Mouse (Mus musculus) hindbrain, embryonic 13.5 days (tissue): ENCODE data around the gene Exph5. TPM values are rescaled to one million over a fixed set of nuclear protein-coding genes. Genes with fewer than 3 reads are reported as not detected.

Source experiments
- ATAC-seq: fragments of 200-750 bp; cut with Nextera tagmentation; 2 replicates; pipeline ENCODE4 v1.8.0; 2017; ENCODE audit warnings: moderate TSS enrichment; ENCODE audit not compliant: low FRiP score
- H3K27ac ChIP-seq: fragments of 300-500 bp; sonication (generic); 2 replicates; pipeline ENCODE4 v1.5.1; 2015; ENCODE audit warnings: inconsistent platforms, mild to moderate bottlenecking, moderate library complexity
- H3K27me3 ChIP-seq: fragments of 300-500 bp; sonication (generic); 2 replicates; pipeline ENCODE4 v1.6.1; 2015; ENCODE audit warnings: mild to moderate bottlenecking, inconsistent platforms
- H3K36me3 ChIP-seq: fragments of 300-500 bp; sonication (generic); 2 replicates; pipeline ENCODE4 v1.6.1; 2015; ENCODE audit warnings: mild to moderate bottlenecking, inconsistent platforms
- H3K4me1 ChIP-seq: fragments of 300-500 bp; sonication (generic); replicated peaks from 2 replicates; pipeline ENCODE4 v1.6.1; 2015; ENCODE audit warnings: inconsistent platforms
- H3K4me2 ChIP-seq: fragments of 300-500 bp; sonication (generic); 2 replicates; pipeline ENCODE4 v1.6.1; 2015; ENCODE audit warnings: inconsistent platforms, mild to moderate bottlenecking, moderate library complexity
- H3K4me3 ChIP-seq: fragments of 300-500 bp; sonication (generic); 2 replicates; pipeline ENCODE4 v1.5.1; 2015; ENCODE audit warnings: mild to moderate bottlenecking, inconsistent platforms
- H3K9ac ChIP-seq: fragments of 300-500 bp; sonication (generic); 2 replicates; pipeline ENCODE4 v1.6.1; 2015; ENCODE audit warnings: mild to moderate bottlenecking, inconsistent platforms
- H3K9me3 ChIP-seq: fragments of 300-500 bp; sonication (generic); 2 replicates; pipeline ENCODE4 v1.6.1; 2016; ENCODE audit warnings: inconsistent platforms
- WGBS: fragments of 180-500 bp; shearing (Covaris S2); methylation state at CpG from one replicate; pipeline ENCODE4 v1.1.7; 2015; 5-methylcytosine and 5-hydroxymethylcytosine counted together
- polyA plus RNA-seq: library from polyadenylated mRNA; unstranded; fragments of >200 nt; fragmentation: Nextera tagmentation; extraction: Ambion mirVana; gene quantifications from 2 replicates; pipeline ENCODE4 v1.2.1, GENCODE M21; 2015

Gene Exph5
- polyA plus RNA-seq, 1 experiment from 2014 or later: 0.06 TPM

DNA sequence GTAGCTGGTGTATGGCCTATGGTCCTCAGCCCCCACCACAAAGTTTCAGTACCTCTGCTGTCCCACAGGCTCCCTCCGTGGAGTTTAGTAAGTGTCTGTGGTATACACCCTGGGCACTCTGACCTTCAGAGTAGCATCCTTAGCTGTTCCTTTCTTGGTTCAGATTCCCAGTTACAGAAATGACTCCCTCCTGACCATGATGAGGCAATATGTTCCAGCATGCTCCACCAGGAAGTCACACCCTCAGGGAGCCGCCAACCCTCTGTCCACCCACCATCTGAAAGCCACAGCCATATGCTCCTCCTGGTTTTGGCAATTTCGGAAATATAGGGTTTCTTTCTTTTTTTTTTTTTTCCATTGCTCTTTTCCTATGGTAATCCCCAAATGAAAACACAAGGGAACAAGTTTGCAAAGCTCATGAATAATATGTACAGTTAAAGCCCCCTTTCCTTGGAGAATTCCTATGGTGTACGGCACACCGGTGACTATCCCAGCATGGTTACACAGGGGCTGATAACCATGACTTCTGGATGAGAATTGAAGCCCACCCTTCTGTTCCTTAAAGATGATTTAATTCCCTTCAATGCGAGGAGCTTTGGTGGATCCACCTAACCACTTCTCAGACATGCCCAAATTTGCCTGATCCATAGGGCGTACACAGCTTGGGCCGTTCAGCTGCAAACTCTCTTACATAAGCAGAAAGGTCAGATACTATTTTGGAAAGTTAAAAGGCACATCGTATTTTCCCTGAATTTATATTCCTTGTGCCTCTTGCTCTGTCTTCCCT is 43.4 kb downstream of the Exph5 start:
- Histone ChIP-seq H3K9ac (no peak overlapping the region), H3K4me3 (no peak overlapping the region), H3K4me1 (peaks cover 10% of the 10 kb centered on the region), H3K9me3 (0 out of 2 replicates have a peak, but pooled peaks cover 2% of the 10 kb centered on the region), H3K36me3 (no peaks in the 10 kb centered on the region), H3K4me2 (no peak overlapping the region), H3K27ac (no peak overlapping the region), H3K27me3 (0 out of 2 replicates have a peak, but pooled peaks cover 5% of the 10 kb centered on the region)
- WGBS: 91% methylated on average over 9 of the region's 9 CpGs
- ATAC-seq: no peak

DNA sequence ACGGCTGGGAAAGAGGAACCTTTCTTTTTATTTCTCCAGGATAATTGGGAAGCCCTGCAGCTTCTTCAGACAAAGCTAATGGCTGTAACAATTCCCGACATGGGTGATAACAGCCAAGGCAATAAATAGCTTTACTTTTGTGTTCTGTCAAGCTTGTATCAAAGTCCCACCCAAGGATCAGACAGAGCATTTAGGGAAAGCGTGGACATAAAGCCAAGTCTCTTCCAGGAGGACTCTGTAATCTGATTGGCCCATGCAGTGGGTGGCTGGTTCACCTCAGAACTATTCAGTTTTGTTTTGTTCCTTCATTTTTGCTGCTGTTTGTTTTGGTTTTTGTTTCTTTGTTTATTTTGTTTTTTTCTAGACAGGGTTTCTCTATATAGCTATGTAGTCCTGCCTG is 44.3 kb downstream of the Exph5 start:
- Histone ChIP-seq H3K27ac (no peak overlapping the region), H3K9me3 (0 out of 2 replicates have a peak, but pooled peaks cover 5% of the 10 kb centered on the region), H3K4me3 (no peak overlapping the region), H3K9ac (no peak overlapping the region), H3K4me2 (no peak overlapping the region), H3K27me3 (0 out of 2 replicates have a peak, but pooled peaks cover 5% of the 10 kb centered on the region), H3K4me1 (peaks cover 6% of the 10 kb centered on the region), H3K36me3 (no peaks in the 10 kb centered on the region)
- WGBS: 66% methylated on average over 3 of the region's 3 CpGs
- no peak for ATAC-seq

DNA sequence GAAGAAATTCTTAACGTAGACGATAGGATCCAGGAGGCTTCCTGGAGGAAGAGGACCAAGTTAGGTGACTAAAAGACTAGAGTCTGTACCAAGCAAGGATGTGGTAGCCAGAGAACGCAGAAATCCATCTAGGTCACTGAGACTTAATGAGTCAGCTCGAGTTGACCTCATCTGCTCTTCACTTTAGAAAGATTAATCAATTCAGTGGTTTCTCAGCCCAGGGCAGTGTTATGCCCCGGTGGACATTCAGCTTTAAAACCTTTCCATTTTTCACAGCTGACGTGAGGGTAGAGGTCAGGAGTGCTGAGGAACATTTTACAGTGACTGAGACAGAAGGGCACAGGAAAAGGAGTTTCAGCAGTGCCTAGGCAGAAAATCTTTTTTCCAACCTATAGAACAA is 44.9 kb downstream of the Exph5 start:
- 65% methylated on average over 6 of the region's 6 CpGs for WGBS
- H3K36me3 ChIP-seq: no peaks in the 10 kb centered on the region
- H3K9me3 ChIP-seq: 0 out of 2 replicates have a peak, but pooled peaks cover 5% of the 10 kb centered on the region
- ATAC-seq: no peak
- no peaks in the 10 kb centered on the region for H3K4me1 ChIP-seq
- H3K27me3 ChIP-seq: 0 out of 2 replicates have a peak, but pooled peaks cover 5% of the 10 kb centered on the region
- no peak overlapping the region for H3K9ac ChIP-seq
- no peak overlapping the region for H3K4me2 ChIP-seq
- no peak overlapping the region for H3K4me3 ChIP-seq
- H3K27ac ChIP-seq: no peak overlapping the region

DNA sequence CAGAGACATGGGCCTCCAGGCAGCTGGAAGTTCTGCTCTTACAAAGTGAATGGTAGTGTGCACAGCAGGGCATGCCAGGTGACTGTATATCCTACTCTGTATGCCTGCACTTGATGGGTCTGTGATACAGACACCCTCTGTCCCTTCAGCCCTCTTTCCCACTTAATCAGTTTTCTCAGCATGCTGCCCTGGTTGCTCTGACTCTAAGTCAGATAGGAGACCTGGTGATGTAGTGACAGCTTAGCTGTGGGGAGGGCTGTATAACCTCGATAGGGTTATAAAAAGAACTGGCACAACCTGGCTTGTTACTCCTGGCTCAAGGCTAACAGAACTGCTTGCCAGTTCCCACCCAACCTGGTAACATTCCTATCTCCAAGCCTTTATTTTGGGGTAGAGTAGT is 47.7 kb downstream of the Exph5 start:
- ATAC-seq: no peak
- no peaks in the 10 kb centered on the region for H3K27me3 ChIP-seq
- no peak overlapping the region for H3K4me2 ChIP-seq
- no peak overlapping the region for H3K4me3 ChIP-seq
- no peaks in the 10 kb centered on the region for H3K36me3 ChIP-seq
- H3K9me3 ChIP-seq: 0 out of 2 replicates have a peak, but pooled peaks cover 5% of the 10 kb centered on the region
- no peak overlapping the region for H3K9ac ChIP-seq
- H3K27ac ChIP-seq: no peak overlapping the region
- H3K4me1 ChIP-seq: no peaks in the 10 kb centered on the region
- 93% methylated on average over 1 of the region's 1 CpGs for WGBS

DNA sequence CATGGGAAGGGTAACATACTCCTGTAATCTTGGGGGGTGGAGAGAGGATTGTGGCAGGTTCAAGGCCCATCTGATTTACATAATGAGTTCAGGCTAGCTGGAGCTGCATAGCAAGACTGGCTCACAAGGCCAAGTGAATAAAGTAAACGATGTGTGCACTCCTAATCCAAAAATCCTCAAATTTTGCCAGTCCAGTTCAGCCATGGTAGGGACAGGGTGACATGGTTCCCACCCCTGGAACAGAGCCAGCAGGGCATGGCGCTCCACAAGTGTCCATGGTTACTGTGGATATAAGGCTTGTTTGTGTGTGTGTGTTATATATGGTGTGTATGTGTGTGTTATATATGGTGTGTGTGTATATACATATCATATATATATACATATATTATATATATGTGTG is 48.9 kb downstream of the Exph5 start:
- H3K4me2 ChIP-seq: no peak overlapping the region
- WGBS: 98% methylated on average over 2 of the region's 2 CpGs
- no peaks in the 10 kb centered on the region for H3K36me3 ChIP-seq
- no peaks in the 10 kb centered on the region for H3K4me1 ChIP-seq
- no peak overlapping the region for H3K9ac ChIP-seq
- 0 out of 2 replicates have a peak, but pooled peaks cover 5% of the 10 kb centered on the region for H3K9me3 ChIP-seq
- no peak for ATAC-seq
- H3K4me3 ChIP-seq: no peak overlapping the region
- no peak overlapping the region for H3K27ac ChIP-seq
- H3K27me3 ChIP-seq: no peaks in the 10 kb centered on the region

DNA sequence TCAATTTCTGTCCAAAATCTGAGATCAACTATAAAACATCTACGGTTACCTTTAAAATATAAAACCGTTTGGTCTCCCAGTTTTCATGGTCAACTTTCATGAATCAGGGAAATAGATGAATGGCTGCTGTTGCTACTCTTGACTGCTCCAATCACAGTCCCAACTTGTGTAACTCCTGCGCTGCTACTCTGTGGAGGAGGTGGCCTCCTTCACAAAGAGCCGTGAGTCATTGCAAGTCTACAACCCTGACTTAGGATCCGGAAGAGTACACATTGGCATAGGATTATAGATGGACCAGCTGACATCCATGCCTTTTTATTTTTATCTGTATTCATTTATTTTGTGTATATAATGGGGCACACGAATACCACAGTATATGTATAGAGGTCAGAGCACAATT is 50.4 kb downstream of the Exph5 start:
- no peaks in the 10 kb centered on the region for H3K4me1 ChIP-seq
- no peaks in the 10 kb centered on the region for H3K36me3 ChIP-seq
- no peak overlapping the region for H3K4me2 ChIP-seq
- H3K9ac ChIP-seq: no peak overlapping the region
- H3K9me3 ChIP-seq: 0 out of 2 replicates have a peak, but pooled peaks cover 5% of the 10 kb centered on the region
- no peaks in the 10 kb centered on the region for H3K27me3 ChIP-seq
- no peak overlapping the region for H3K27ac ChIP-seq
- ATAC-seq: no peak
- H3K4me3 ChIP-seq: no peak overlapping the region
- 93% methylated on average over 6 of the region's 6 CpGs for WGBS

DNA sequence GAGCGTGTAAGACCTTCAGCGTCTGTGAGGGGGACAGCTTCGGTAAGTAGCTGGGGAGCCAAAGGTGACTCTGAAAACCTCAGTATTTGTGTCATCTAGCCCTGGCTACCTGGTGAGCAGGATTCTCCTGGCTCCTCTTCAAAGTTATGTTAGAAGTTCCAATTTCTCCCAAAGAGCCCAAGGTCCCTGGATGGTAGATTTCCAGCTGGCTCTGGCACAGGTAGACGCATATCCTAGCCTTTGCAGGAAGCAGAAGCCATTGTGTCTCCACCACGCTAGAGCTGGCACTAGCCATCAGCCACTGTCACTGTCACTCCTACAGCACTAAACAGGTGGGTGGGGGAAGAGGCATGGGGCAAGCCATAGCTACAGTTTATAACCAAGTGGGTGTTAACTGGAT is 51.7 kb downstream of the Exph5 start:
- 92% methylated on average over 5 of the region's 5 CpGs for WGBS
- H3K4me3 ChIP-seq: no peak overlapping the region
- H3K4me2 ChIP-seq: no peak overlapping the region
- H3K27ac ChIP-seq: no peak overlapping the region
- ATAC-seq: no peak
- 0 out of 2 replicates have a peak, but pooled peaks cover 5% of the 10 kb centered on the region for H3K9me3 ChIP-seq
- no peaks in the 10 kb centered on the region for H3K27me3 ChIP-seq
- no peak overlapping the region for H3K9ac ChIP-seq
- no peaks in the 10 kb centered on the region for H3K4me1 ChIP-seq
- H3K36me3 ChIP-seq: no peaks in the 10 kb centered on the region

DNA sequence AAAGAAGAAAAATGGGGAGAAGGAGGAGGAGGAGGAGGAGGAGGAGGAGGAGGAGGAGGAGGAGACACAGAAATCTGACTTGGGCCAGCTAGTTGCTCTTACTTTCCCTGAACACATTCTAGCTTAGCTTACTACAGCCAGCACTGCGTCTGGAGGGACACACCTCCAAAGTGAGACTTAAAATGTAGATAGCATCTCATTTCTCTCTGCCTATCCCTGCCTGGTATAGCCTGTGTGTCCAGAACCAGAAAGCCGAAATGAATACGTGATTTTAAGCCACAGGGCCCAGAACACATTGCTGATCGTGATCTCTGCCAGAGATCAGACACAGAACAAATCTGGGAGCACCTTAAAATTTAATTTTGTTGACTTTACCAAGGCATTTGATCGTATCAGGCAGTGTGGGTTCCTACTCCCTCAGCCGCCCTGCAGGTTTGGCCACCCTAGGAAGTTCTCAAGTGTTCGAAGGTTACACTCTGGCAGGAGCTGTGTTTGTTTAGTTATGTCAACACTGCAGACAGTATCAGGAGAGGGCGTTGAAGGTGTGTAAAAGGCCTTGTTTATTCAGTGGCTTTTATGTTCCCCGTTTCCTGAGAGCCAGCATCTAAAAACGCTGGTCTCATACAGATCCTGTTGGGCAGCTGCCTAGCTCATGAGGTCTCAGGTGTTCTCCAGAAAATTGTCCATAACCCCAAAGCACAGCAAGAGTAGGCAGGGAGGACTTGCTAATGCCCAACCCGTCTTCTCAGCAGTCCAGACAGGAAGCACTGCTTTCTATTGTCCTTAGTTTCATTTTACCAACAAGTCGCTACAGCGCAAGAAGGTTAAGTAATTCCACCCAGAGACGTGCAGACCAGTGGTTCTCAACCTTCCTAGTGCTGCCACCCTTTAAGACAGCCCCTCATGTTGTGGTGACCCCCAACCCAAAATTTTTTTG is 55.0 kb downstream of the Exph5 start:
- 78% methylated on average over 14 of the region's 14 CpGs for WGBS
- H3K9ac ChIP-seq: no peak overlapping the region
- no peaks in the 10 kb centered on the region for H3K27me3 ChIP-seq
- H3K36me3 ChIP-seq: no peaks in the 10 kb centered on the region
- no peaks in the 10 kb centered on the region for H3K4me1 ChIP-seq
- no peak overlapping the region for H3K4me2 ChIP-seq
- no peak overlapping the region for H3K27ac ChIP-seq
- H3K4me3 ChIP-seq: no peak overlapping the region
- ATAC-seq: no peak
- H3K9me3 ChIP-seq: no peaks in the 10 kb centered on the region

DNA sequence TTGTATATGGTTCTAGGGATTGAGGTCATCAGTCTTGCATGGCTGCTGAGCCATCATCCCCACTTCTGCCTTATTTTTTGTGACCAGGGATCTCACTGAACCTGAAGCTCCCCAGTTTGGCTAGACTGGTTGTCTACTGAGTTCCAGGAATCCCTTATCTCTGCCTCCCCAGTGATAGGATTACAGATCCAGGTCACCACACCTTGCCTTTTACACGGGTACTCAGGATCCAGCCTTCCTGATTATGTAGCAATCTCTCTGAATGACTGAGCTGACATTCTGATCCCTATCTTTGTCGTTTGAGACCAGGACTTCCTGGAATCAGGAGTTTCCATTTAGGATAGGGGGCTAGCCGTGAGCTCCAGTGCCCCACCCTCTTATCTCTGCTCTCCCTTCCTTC is 69.9 kb downstream of the Exph5 start:
- Histone ChIP-seq H3K36me3 (no peaks in the 10 kb centered on the region), H3K27ac (no peak overlapping the region), H3K4me1 (no peaks in the 10 kb centered on the region), H3K4me3 (no peak overlapping the region), H3K9me3 (no peaks in the 10 kb centered on the region), H3K4me2 (no peak overlapping the region), H3K27me3 (no peaks in the 10 kb centered on the region), H3K9ac (no peak overlapping the region)
- no peak for ATAC-seq
- WGBS: 71% methylated on average over 3 of the region's 3 CpGs

DNA sequence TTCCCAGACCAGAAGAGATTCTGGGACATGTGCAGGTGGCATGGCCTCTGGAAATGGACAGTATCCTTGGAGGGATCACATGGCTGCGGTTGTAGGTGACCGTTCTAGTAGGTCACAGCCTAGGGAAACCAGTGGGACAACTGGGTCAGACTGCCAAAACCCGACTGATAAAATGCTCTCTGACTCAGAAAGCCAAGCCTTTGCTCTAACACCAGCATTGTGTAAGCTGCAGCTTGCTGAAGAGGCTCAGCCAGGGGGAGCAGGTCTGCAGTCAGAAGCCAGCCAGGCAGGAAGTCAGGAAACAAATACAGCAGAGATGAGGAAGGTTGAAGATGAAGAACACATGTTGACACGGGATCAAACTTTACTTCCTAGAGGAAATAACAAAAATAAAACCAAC is 74.4 kb downstream of the Exph5 start:
- H3K27ac ChIP-seq: no peak overlapping the region
- no peak overlapping the region for H3K4me3 ChIP-seq
- ATAC-seq: no peak
- H3K27me3 ChIP-seq: no peaks in the 10 kb centered on the region
- no peaks in the 10 kb centered on the region for H3K9me3 ChIP-seq
- no peaks in the 10 kb centered on the region for H3K36me3 ChIP-seq
- 84% methylated on average over 4 of the region's 4 CpGs for WGBS
- H3K4me1 ChIP-seq: no peaks in the 10 kb centered on the region
- H3K4me2 ChIP-seq: no peak overlapping the region
- H3K9ac ChIP-seq: no peak overlapping the region

DNA sequence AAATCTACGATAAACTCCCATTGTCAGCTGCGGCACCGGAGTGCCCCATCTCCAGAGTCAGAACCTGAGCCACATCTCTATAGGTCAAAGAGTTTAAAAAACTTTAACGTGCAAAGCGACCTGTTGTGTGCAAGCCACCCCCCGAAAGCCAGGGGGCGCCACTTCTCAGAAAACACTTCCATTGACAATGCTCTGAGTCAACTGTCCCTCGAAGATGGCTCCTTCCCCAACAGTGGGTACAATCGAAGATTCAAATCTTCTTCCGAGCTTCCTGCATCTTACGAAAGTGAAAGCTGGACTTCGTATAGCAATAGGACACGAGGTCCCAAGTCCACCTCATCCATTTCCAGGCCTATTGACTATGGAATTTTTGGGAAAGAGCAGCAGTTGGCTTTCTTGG is 75.3 kb downstream of the Exph5 start:
- H3K27me3 ChIP-seq: no peaks in the 10 kb centered on the region
- 84% methylated on average over 13 of the region's 13 CpGs for WGBS
- H3K4me2 ChIP-seq: no peak overlapping the region
- H3K27ac ChIP-seq: no peak overlapping the region
- H3K4me3 ChIP-seq: no peak overlapping the region
- H3K36me3 ChIP-seq: no peaks in the 10 kb centered on the region
- no peaks in the 10 kb centered on the region for H3K9me3 ChIP-seq
- no peak overlapping the region for H3K9ac ChIP-seq
- no peaks in the 10 kb centered on the region for H3K4me1 ChIP-seq
- no peak for ATAC-seq

DNA sequence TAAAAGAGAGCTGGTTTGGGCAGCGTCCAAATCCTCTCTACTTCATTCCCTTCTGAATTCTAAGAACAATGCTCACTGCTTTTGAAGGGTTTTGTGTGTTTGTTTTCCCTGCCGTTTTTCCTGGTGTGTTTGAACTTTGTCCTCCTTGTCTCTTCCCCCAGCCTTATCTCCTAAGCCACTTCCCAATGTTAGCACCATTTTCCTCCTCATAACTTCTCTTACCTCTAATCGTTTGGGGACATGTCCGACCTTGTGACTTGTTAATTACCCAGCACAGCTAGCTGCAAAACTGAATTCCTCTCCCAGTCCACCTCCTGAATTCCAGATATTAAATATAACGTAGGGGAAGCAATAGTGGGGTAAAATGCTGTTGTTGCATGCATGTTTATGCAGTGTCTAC is 76.1 kb downstream of the Exph5 start:
- H3K4me2 ChIP-seq: no peak overlapping the region
- no peaks in the 10 kb centered on the region for H3K27me3 ChIP-seq
- H3K9me3 ChIP-seq: no peaks in the 10 kb centered on the region
- no peak overlapping the region for H3K9ac ChIP-seq
- no peaks in the 10 kb centered on the region for H3K4me1 ChIP-seq
- H3K36me3 ChIP-seq: no peaks in the 10 kb centered on the region
- H3K4me3 ChIP-seq: no peak overlapping the region
- no peak overlapping the region for H3K27ac ChIP-seq
- ATAC-seq: no peak
- 75% methylated on average over 5 of the region's 5 CpGs for WGBS
